Mouse (Mus musculus): ENCODE data around the gene Zdhhc14. TPM values are rescaled to one million over a fixed set of nuclear protein-coding genes. Genes with fewer than 3 reads are reported as not detected.

Gene Zdhhc14
- polyA plus RNA-seq, 1 experiment from 2014 or later, result 1.6 TPM

DNA sequence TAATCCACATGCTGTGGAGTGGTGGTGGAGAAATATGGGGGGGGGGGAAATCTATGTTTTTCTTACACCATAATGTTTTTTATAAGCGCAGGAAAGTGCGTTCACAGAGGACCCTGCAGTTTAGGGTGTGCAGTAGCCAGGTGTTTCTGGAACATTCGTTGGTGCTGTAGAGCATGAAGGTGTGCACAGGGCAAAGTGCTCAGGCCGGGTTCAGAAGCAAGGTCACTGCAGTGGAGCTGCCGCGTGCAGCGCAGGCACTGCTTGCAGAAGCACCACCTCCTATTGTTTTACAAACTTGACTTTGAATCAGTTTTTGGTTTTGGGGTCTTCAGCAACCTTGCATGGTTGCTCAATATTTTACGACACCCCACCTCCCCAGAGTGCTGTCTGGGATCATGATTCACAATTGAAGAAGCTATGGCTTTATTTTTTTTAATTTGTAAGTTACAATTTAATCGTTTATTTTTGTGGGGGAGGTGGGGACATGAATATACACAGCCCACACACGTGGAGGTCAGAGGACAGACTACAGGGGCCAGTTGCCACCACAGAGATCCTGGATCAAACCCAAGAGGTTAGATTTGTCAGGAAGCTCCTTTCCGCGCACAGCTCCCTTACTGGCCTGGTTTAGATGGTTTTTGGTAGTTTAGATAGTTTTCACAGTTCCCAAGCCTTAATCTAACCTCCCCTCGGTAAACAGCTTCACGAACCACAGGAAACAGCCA is 59.8 kb downstream of the Zdhhc14 start:
- Histone ChIP-seq H3K4me2 (no peak overlapping the region), H3K27me3 (ENCODE audit: insufficient read depth, low read length) (no peaks in the 10 kb centered on the region), H3K9ac (no peak overlapping the region), H3K9me3 (ENCODE audit: low read depth, low read length) (no peaks in the 10 kb centered on the region), H3K4me3 (ENCODE audit: low read depth, low read length) (no peak overlapping the region), H3K36me3 (ENCODE audit: insufficient read depth) (no peaks in the 10 kb centered on the region), H3K4me1 (ENCODE audit: insufficient read depth) (no peaks in the 10 kb centered on the region), H3K27ac (ENCODE audit: low read depth) (no peak overlapping the region)
- DNase-seq (no peak), ATAC-seq (ENCODE audit: insufficient read depth) (no peak)
- no peak for TF ChIP-seq CTCF (IDR thresholded peaks at IDR 0.05; ENCODE audit: low read depth)
- 46% methylated on average over 14 of the region's 14 CpGs for WGBS

GRCm38 (mm10) chr17:5553556-5553955 is 61.2 kb downstream of the Zdhhc14 start:
- Histone ChIP-seq H3K9ac (no peak overlapping the region), H3K27me3 (ENCODE audit: insufficient read depth, low read length) (no peaks in the 10 kb centered on the region), H3K27ac (ENCODE audit: low read depth) (no peak overlapping the region), H3K4me2 (no peak overlapping the region), H3K9me3 (ENCODE audit: low read depth, low read length) (no peaks in the 10 kb centered on the region), H3K4me3 (ENCODE audit: low read depth, low read length) (no peak overlapping the region), H3K4me1 (ENCODE audit: insufficient read depth) (no peaks in the 10 kb centered on the region), H3K36me3 (ENCODE audit: insufficient read depth) (no peaks in the 10 kb centered on the region)
- DNase-seq (no peak), ATAC-seq (ENCODE audit: insufficient read depth) (no peak)
- 71% methylated on average over 5 of the region's 5 CpGs for WGBS
- TF ChIP-seq CTCF (IDR thresholded peaks at IDR 0.05; ENCODE audit: low read depth), result no peak

DNA sequence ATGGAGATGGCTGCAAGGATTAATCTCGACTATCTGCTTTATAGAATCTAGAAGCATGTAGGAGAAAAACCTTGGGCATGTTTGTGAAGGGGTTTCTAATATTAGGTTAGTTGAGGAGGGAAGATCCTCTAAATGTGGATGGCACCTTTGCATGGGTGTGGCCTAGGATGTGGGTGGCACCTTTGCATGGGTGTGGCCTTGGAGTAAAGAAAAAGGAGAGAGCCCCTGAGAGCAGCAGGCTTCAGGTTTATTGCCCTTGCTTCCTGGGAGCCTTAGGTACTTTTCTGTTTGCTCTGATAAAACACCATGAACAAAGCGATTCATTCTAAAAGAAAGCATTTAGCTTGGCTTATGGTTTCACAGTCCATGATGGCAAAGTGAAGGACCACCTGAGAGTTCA is 62.2 kb downstream of the Zdhhc14 start:
- H3K4me1 ChIP-seq (ENCODE audit: insufficient read depth), result no peaks in the 10 kb centered on the region
- H3K4me3 ChIP-seq (ENCODE audit: low read depth, low read length), result no peak overlapping the region
- H3K27ac ChIP-seq (ENCODE audit: low read depth), result no peak overlapping the region
- no peaks in the 10 kb centered on the region for H3K36me3 ChIP-seq (ENCODE audit: insufficient read depth)
- no peak for TF ChIP-seq CTCF (IDR thresholded peaks at IDR 0.05; ENCODE audit: low read depth)
- H3K9ac ChIP-seq, result no peak overlapping the region
- no peak overlapping the region for H3K4me2 ChIP-seq
- DNase-seq (no peak), ATAC-seq (ENCODE audit: insufficient read depth) (no peak)
- no peaks in the 10 kb centered on the region for H3K9me3 ChIP-seq (ENCODE audit: low read depth, low read length)
- no peaks in the 10 kb centered on the region for H3K27me3 ChIP-seq (ENCODE audit: insufficient read depth, low read length)
- 89% methylated on average over 2 of the region's 2 CpGs for WGBS

GRCm38 (mm10) chr17:5556568-5556967 is 64.2 kb downstream of the Zdhhc14 start:
- Histone ChIP-seq H3K9me3 (ENCODE audit: low read depth, low read length) (no peaks in the 10 kb centered on the region), H3K4me1 (ENCODE audit: insufficient read depth) (no peaks in the 10 kb centered on the region), H3K9ac (no peak overlapping the region), H3K36me3 (ENCODE audit: insufficient read depth) (no peaks in the 10 kb centered on the region), H3K27me3 (ENCODE audit: insufficient read depth, low read length) (no peaks in the 10 kb centered on the region), H3K4me2 (no peak overlapping the region), H3K27ac (ENCODE audit: low read depth) (peak overlapping the region; percentile 15; the same call in 1 of the 2 replicates), H3K4me3 (ENCODE audit: low read depth, low read length) (no peak overlapping the region)
- ATAC-seq (ENCODE audit: insufficient read depth), result peak; percentile 85
- TF ChIP-seq CTCF (IDR thresholded peaks at IDR 0.05; ENCODE audit: low read depth), result no peak
- peak; percentile 62 for DNase-seq
- 40% methylated on average over 8 of the region's 8 CpGs for WGBS

- ATAC-seq (ENCODE audit: insufficient read depth) (no peak), DNase-seq (no peak)
- TF ChIP-seq CTCF (IDR thresholded peaks at IDR 0.05; ENCODE audit: low read depth), result no peak
- no peaks in the 10 kb centered on the region for H3K36me3 ChIP-seq (ENCODE audit: insufficient read depth)
- H3K9ac ChIP-seq, result no peak overlapping the region
- no peak overlapping the region for H3K27ac ChIP-seq (ENCODE audit: low read depth)
- no peaks in the 10 kb centered on the region for H3K27me3 ChIP-seq (ENCODE audit: insufficient read depth, low read length)
- H3K9me3 ChIP-seq (ENCODE audit: low read depth, low read length), result no peaks in the 10 kb centered on the region
- no peak overlapping the region for H3K4me2 ChIP-seq
- H3K4me1 ChIP-seq (ENCODE audit: insufficient read depth), result no peaks in the 10 kb centered on the region
- H3K4me3 ChIP-seq (ENCODE audit: low read depth, low read length), result no peak overlapping the region
- WGBS, result 84% methylated on average over 4 of the region's 4 CpGs
Observed at GRCm38 (mm10) chr17:5560212-5560611, 67.9 kb downstream of the Zdhhc14 start.

DNA sequence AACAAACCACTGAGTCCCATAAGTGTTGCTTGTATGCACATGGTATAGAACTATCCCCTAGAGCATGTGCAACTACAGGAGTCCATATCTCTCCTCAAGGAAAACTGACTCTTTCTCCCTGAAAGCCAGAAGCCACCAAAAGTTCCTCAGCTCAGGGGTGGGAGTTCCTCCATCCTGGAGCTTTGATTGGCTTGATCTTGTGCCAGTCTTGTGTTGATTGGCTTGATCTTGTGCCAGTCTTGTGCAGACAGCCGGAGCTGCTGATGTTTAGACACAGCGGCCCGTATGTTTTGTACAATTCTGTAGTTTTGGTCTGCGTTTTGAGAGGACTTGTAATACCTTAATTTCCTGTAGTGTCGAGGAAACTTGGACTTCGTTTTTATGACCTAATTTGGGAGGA is 70.8 kb downstream of the Zdhhc14 start:
- Histone ChIP-seq H3K4me2 (no peak overlapping the region), H3K9me3 (ENCODE audit: low read depth, low read length) (no peaks in the 10 kb centered on the region), H3K36me3 (ENCODE audit: insufficient read depth) (no peaks in the 10 kb centered on the region), H3K4me1 (ENCODE audit: insufficient read depth) (peaks cover 9% of the 10 kb centered on the region; the same call in 1 of the 2 replicates), H3K27me3 (ENCODE audit: insufficient read depth, low read length) (no peaks in the 10 kb centered on the region), H3K27ac (ENCODE audit: low read depth) (no peak overlapping the region), H3K9ac (no peak overlapping the region), H3K4me3 (ENCODE audit: low read depth, low read length) (no peak overlapping the region)
- no peak for ATAC-seq (ENCODE audit: insufficient read depth)
- no peak for DNase-seq
- no peak for TF ChIP-seq CTCF (IDR thresholded peaks at IDR 0.05; ENCODE audit: low read depth)
- 91% methylated on average over 6 of the region's 6 CpGs for WGBS

- Histone ChIP-seq H3K4me1 (ENCODE audit: insufficient read depth) (peaks cover 9% of the 10 kb centered on the region; the same call in 1 of the 2 replicates), H3K4me2 (no peak overlapping the region), H3K27ac (ENCODE audit: low read depth) (no peak overlapping the region), H3K4me3 (ENCODE audit: low read depth, low read length) (no peak overlapping the region), H3K36me3 (ENCODE audit: insufficient read depth) (no peaks in the 10 kb centered on the region), H3K9ac (no peak overlapping the region), H3K27me3 (ENCODE audit: insufficient read depth, low read length) (no peaks in the 10 kb centered on the region), H3K9me3 (ENCODE audit: low read depth, low read length) (no peaks in the 10 kb centered on the region)
- DNase-seq, result no peak
- TF ChIP-seq CTCF (IDR thresholded peaks at IDR 0.05; ENCODE audit: low read depth), result no peak
- ATAC-seq (ENCODE audit: insufficient read depth), result no peak
- 51% methylated on average over 7 of the region's 7 CpGs for WGBS
Observed at GRCm38 (mm10) chr17:5566006-5566405, 73.6 kb downstream of the Zdhhc14 start.

All from lung, embryonic 14.5 days (tissue).